Mouse (Mus musculus): ENCODE results near the gene Nfam1.

GRCm38 (mm10) chr15:82983416-82984026 lies 49.6 kb downstream of the Nfam1 start:
- TF ChIP-seq CTCF (IDR thresholded peaks at IDR 0.05; ENCODE audit: low read depth, low read length) (no peak), POLR2A (IDR thresholded peaks at IDR 0.05; ENCODE audit: borderline replicate concordance, low read depth, low read length) (no peak)

Data from bone marrow macrophage, adult 2 months (primary cell).